Mouse (Mus musculus): ENCODE results near the gene Cdkn1c.
A peak's percentile ranks its signal among the peaks of the same experiment; 100 is the strongest.

Cdkn1c gene

DNA sequence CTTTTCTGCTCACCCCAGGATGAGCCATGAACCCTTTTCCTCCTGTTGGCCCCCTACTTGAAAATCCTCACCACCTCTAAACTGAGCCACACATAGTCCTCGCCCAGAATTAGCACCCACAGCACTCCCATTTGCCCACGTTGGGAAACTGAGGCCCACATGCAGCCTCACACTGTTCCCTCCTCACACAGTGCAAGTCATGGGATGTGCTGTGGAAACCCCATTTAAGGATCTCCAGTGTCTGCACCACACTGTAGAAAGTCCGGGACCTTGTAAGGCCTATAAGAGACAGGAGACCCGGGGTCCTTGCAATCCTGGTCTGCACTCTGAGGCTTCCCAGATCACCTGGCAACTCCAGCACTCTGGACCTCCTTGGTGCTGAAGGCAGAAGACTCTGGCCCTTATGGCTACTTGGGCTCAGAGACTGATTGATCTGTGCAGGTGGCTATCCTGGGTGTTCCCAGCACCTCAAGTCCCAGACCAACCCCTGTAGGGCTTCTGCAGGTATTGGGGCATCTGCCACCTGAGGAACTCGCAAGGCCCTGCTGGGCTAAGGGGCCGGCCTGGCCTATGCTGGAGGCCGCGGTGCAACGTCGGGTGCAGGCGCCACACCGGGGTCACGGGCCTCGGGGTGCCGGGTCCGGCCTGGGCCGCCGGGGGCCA lies 23.5 kb downstream of the Cdkn1c start:
- DNase-seq (ENCODE audit: extremely low spot score, low spot score) = no peak

DNA sequence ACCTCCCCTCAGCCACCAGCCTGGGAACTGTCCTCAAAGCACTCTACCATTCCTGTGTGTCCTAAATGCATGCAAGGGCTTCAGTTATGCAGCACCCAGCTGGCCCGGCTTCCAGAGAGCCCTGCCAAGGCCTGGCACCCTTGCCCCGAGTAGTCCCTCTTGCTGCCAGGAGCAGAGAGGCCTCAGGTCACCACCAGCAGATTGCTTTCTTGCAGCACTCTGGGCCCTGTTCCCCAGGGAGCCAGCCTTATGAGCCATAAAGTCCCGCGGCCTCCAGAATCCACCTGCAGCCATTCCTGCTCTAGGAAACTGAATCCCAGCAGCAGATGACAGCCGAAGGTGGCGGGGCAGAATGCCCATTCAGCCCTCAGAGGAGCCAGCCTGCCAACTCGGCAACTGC lies 27.5 kb downstream of the Cdkn1c start:
- DNase-seq (ENCODE audit: extremely low spot score, low spot score) = no peak

DNA sequence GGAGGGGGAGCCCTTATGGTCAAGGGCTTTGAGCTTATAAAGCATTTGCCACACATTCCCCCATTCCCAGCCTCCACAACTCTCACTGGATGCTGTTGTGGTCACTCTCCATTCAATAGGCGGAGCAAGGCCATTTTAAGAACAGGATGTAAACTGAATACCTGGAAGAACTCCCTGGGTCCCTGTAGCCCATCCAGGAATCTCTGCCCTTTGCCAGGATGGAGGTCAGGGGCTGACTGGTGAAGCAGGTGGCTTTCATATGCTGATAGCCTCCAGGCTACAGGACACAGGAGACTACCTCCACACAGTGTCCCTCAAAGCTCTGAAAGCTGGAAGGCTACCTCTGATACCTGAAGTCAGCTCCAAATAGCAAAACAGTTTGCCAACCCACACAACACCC lies 28.2 kb downstream of the Cdkn1c start:
- DNase-seq (ENCODE audit: extremely low spot score, low spot score) = no peak

DNA sequence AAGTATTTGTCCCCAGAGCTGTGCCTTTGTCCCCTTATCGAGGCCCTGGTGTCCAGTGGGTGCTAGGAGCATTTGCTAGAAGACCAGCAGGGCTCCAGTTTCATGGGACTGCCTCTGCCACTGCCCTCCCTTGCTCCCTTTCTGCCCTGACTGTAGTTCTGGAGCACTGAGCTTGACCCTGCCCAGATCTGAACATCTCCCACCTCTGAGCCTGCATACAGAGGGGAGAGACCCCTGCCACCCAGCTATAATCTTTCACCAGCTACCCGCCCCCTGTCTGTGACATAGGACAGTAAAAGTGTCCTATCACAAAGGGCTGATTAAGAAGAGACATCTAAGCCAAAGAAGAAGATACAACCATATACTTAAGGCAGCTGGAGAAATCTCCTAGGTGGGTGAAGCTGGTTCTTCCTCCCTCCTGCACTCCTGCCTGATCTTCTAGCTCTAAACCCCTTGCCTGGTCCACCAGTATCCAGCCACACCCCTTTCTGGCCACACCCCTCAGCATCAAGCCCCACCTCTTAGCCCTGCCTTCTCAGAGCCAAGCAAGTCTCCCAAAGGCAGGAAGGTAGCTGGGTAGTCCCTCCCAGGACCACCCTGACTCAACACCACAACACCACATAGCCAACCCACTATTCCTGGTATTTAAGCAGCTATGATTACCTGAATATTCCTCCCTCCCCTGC lies 31.9 kb downstream of the Cdkn1c start:
- DNase-seq (ENCODE audit: extremely low spot score, low spot score) = no peak

- DNase-seq (ENCODE audit: extremely low spot score, low spot score) = peak; percentile 78
Measured at GRCm38 (mm10) chr7:143428142-143428813, 32.6 kb downstream of the Cdkn1c start.

GRCm38 (mm10) chr7:143419585-143420160 lies 41.2 kb downstream of the Cdkn1c start:
- DNase-seq (ENCODE audit: extremely low spot score, low spot score) = no peak

DNA sequence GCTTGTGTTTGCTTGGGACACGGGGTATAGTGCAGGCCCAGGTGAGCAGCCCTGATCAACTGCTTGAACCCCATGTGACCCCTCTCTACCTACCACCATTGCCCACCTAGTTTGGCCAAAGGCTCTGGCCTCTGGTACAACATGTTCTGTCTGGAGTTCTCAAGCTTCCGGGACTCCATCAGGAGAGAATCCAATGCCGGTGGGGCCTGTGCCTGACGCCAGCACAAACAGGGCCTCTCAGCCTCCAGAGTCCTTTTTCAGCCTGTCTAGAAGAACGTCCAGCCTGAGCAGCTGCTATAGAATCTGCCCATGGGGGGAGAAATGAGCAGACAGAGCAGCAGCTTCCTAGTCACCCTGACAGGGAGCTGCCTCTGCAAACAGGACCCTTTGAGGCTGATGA lies 43.0 kb downstream of the Cdkn1c start:
- DNase-seq (ENCODE audit: extremely low spot score, low spot score) = no peak

DNA sequence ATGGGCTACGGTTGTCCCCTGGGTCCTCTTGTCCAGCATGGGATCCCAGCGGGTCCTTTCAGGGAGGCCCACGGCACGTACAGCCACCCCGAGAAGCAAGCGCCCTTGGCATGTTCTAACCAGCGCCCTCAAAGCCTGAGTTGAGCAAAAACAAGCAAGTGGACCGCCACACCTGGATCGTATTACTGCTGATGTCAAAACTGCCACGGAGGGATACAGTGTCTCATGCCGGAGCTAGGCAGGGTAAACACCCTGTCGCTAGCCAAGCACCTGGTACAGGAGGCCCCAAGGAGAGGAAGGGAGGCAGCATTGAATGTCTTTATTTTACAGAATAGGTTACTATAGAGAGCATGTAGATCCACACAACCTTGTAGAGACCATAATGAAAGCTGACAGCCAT lies 44.4 kb downstream of the Cdkn1c start:
- no peak for DNase-seq (ENCODE audit: extremely low spot score, low spot score)

DNA sequence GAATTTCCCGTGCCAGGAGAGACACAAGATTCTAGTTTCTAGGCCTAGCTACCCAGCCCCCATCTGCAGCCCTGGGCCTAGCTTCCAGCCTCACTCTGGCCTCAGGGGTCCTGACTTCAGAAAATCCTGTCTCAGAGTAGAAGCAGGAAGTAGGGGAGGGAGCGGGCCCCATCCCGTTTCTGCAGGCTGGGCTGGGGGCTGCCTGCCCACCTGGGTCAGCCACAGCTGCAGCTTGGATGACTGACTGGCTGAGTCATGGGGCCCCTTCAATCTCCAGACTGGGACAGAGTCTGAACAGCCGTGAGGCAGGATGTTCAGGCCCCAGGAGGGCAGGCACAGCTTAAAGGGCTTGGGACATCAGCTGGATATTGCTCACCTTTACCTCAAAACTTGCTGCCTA lies 45.8 kb downstream of the Cdkn1c start:
- no peak for DNase-seq (ENCODE audit: extremely low spot score, low spot score)

GRCm38 (mm10) chr7:143412606-143413005 lies 48.2 kb downstream of the Cdkn1c start:
- DNase-seq (ENCODE audit: extremely low spot score, low spot score) = no peak

- DNase-seq (ENCODE audit: extremely low spot score, low spot score) = no peak
Measured at GRCm38 (mm10) chr7:143408615-143409021, 52.2 kb downstream of the Cdkn1c start.
